Mouse (Mus musculus): ENCODE measurements at regions not wholly inside any gene's neighbourhood (a gene's known extent, or its start where the extent isn't known, plus 50 kb on each side); places are given as distances from the start of the nearest gene placed in this dataset.

DNA sequence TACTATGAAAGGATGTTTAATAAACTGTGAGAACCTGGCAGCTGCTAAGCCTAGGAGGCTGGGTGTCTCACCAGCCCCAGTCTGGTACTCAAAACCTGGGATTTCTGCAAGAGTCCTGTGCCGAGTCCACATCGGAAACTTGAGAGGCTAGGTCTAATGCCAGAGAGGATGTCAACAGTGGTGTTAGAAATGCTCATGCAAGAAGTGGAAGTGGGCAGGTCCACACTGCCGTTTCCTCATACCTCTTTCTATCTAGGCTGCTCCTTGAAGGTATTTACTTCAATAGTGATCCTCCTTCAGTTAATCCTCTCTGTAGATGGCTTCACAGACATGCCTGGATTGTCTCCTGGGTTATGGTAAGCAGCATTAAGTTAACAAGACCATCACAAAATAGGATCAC, 168.6 kb upstream of the Far2 start:
- H3K4me1 ChIP-seq (ENCODE audit: control insufficient read depth, insufficient read depth, low read length) = no peaks in the 10 kb centered on the region
- no peak overlapping the region for H3K4me3 ChIP-seq (replicated peaks; ENCODE audit: low read depth, low read length)
- no peaks in the 10 kb centered on the region for H3K9me3 ChIP-seq (ENCODE audit: control insufficient read depth, low read length)
- no peaks in the 10 kb centered on the region for H3K36me3 ChIP-seq (ENCODE audit: control insufficient read depth, insufficient read depth, low read length)
- ATAC-seq (ENCODE audit: low FRiP score, low TSS enrichment) (no peak), DNase-seq (no peak)
- H3K4me2 ChIP-seq (ENCODE audit: low read length) = no peak overlapping the region
- no peak overlapping the region for H3K27ac ChIP-seq (replicated peaks; ENCODE audit: low read depth, low read length)
- WGBS = 82% methylated on average over 3 of the region's 3 CpGs
- no peak overlapping the region for H3K9ac ChIP-seq (replicated peaks; ENCODE audit: low read length)
- H3K27me3 ChIP-seq (ENCODE audit: control insufficient read depth, insufficient read depth, low read length) = no peaks in the 10 kb centered on the region

DNA sequence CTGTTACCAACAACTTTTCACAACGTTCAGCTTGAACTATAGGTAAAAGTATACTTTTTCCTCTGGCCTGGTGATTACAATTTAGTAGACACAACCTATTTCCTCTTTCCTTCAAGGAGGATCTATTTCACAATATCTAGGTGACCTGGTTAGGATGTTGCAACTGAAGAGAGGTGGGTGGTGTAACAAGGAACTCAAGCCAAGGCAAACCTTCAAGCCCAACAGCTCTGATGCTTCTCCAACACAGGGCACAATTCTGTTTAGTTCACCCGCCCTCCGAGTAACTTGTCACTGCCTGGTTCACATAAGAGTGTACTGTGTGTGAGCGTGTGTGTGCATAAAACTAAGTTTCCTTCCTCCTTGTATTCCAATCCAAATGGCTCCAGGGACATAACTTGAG, 161.2 kb upstream of the Far2 start:
- 91% methylated on average over 4 of the region's 4 CpGs for WGBS
- Histone ChIP-seq H3K9ac (replicated peaks; ENCODE audit: low read length) (no peak overlapping the region), H3K4me1 (ENCODE audit: control insufficient read depth, insufficient read depth, low read length) (no peaks in the 10 kb centered on the region), H3K36me3 (ENCODE audit: control insufficient read depth, insufficient read depth, low read length) (no peaks in the 10 kb centered on the region), H3K27ac (replicated peaks; ENCODE audit: low read depth, low read length) (no peak overlapping the region), H3K4me3 (replicated peaks; ENCODE audit: low read depth, low read length) (no peak overlapping the region), H3K4me2 (ENCODE audit: low read length) (no peak overlapping the region), H3K9me3 (ENCODE audit: control insufficient read depth, low read length) (no peaks in the 10 kb centered on the region), H3K27me3 (ENCODE audit: control insufficient read depth, insufficient read depth, low read length) (no peaks in the 10 kb centered on the region)
- ATAC-seq (ENCODE audit: low FRiP score, low TSS enrichment) = no peak
- no peak for DNase-seq

DNA sequence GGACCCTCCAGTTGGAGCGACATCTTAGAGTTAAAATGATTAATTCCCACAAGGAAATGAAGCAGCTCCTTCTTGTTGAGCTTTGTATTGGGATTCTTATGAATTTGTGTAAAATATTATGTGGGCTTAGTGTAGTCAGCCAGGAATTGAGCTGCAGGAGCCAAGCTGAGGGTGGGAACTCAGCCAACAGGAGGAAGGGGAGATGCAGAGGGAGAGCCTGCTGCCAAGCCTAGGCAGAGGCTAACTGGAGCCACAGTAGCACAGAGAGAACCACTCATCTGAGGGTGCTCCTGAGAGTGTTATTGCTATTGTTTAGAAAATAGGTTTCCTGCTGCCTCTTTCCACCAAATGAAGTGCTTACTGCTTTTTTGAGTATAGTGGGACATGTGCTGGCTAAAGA, 127.4 kb upstream of the Far2 start:
- no peaks in the 10 kb centered on the region for H3K9me3 ChIP-seq (ENCODE audit: control insufficient read depth, low read length)
- no peaks in the 10 kb centered on the region for H3K27me3 ChIP-seq (ENCODE audit: control insufficient read depth, insufficient read depth, low read length)
- H3K4me3 ChIP-seq (replicated peaks; ENCODE audit: low read depth, low read length) = no peak overlapping the region
- DNase-seq = peak; percentile 29
- 69% methylated on average over 1 of the region's 1 CpGs for WGBS
- no peak overlapping the region for H3K27ac ChIP-seq (replicated peaks; ENCODE audit: low read depth, low read length)
- H3K36me3 ChIP-seq (ENCODE audit: control insufficient read depth, insufficient read depth, low read length) = no peaks in the 10 kb centered on the region
- H3K4me1 ChIP-seq (ENCODE audit: control insufficient read depth, insufficient read depth, low read length) = no peaks in the 10 kb centered on the region
- H3K4me2 ChIP-seq (ENCODE audit: low read length) = no peak overlapping the region
- no peak for ATAC-seq (ENCODE audit: low FRiP score, low TSS enrichment)
- no peak overlapping the region for H3K9ac ChIP-seq (replicated peaks; ENCODE audit: low read length)

DNA sequence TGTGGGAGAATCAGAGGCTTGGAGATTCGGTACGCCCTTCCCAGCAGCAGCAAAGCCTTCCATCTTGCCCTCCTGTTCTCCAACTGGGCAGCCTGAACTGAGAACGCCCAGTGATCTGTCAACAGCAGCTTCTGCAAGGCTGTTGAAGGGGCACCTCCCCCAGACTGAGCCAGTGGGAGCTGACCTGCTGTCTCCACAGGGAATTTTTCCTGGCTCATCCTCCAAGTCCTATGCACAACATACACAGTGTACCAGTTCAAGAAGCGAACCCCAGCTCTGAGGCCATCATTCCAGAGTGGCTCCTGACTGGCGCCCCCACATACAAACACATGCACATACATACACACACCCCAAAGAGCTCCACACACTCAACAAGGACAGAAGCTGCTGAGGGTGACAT, 126.0 kb upstream of the Far2 start:
- H3K27me3 ChIP-seq (ENCODE audit: control insufficient read depth, insufficient read depth, low read length) = no peaks in the 10 kb centered on the region
- 80% methylated on average over 5 of the region's 5 CpGs for WGBS
- no peak overlapping the region for H3K9ac ChIP-seq (replicated peaks; ENCODE audit: low read length)
- no peak overlapping the region for H3K27ac ChIP-seq (replicated peaks; ENCODE audit: low read depth, low read length)
- H3K36me3 ChIP-seq (ENCODE audit: control insufficient read depth, insufficient read depth, low read length) = no peaks in the 10 kb centered on the region
- ATAC-seq (ENCODE audit: low FRiP score, low TSS enrichment) (no peak), DNase-seq (no peak)
- H3K9me3 ChIP-seq (ENCODE audit: control insufficient read depth, low read length) = no peaks in the 10 kb centered on the region
- no peak overlapping the region for H3K4me2 ChIP-seq (ENCODE audit: low read length)
- no peak overlapping the region for H3K4me3 ChIP-seq (replicated peaks; ENCODE audit: low read depth, low read length)
- H3K4me1 ChIP-seq (ENCODE audit: control insufficient read depth, insufficient read depth, low read length) = no peaks in the 10 kb centered on the region

DNA sequence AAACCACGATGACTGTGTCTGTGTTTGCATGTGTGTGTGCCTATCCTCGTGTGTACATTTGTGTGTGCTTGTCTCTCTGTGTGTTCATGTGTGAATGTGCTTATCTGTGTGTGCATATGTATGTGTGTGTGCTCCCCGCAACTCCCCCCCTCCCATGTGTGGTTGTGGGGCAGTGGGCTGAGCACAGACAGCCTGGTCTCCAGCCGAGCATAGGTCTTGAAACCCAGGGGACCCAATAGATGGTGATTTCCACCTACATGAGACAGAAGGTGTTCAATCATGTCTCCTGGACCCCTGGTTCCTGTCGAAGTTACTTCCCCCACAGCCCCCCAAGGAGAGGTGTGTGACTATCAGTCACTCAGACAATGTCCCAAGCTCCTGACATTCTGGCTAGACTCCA, 124.6 kb upstream of the Far2 start:
- no peak for DNase-seq

DNA sequence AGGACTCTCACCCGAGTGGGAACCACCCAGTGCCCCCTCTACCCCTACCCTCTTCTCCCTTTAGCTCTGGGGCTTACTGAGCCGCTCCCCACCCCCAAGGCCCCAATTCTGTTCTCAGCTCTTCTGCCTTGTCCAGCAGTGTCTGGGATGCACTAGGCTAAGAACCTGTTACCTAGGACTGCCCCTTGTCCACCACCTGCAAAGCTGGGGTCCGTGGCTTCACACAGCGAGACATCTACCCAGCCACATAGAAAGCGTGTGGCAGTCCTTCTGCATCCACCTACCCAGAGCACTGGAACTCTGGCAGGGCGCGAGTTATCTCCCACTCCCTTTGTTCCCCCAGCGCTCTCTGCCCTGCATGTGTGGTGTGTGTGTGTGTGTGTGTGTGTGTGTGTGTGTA, 123.8 kb upstream of the Far2 start:
- no peaks in the 10 kb centered on the region for H3K27me3 ChIP-seq (ENCODE audit: control insufficient read depth, insufficient read depth, low read length)
- no peak overlapping the region for H3K4me3 ChIP-seq (replicated peaks; ENCODE audit: low read depth, low read length)
- 93% methylated on average over 8 of the region's 8 CpGs for WGBS
- no peaks in the 10 kb centered on the region for H3K36me3 ChIP-seq (ENCODE audit: control insufficient read depth, insufficient read depth, low read length)
- no peak overlapping the region for H3K9ac ChIP-seq (replicated peaks; ENCODE audit: low read length)
- ATAC-seq (ENCODE audit: low FRiP score, low TSS enrichment) = no peak
- H3K27ac ChIP-seq (replicated peaks; ENCODE audit: low read depth, low read length) = no peak overlapping the region
- no peak for DNase-seq
- H3K9me3 ChIP-seq (ENCODE audit: control insufficient read depth, low read length) = no peaks in the 10 kb centered on the region
- no peaks in the 10 kb centered on the region for H3K4me1 ChIP-seq (ENCODE audit: control insufficient read depth, insufficient read depth, low read length)
- no peak overlapping the region for H3K4me2 ChIP-seq (ENCODE audit: low read length)

More for the DNA sequence above, 124.6 kb upstream of the Far2 start:
- Histone ChIP-seq H3K4me3 (replicated peaks; ENCODE audit: low read depth, low read length) (no peak overlapping the region), H3K4me2 (ENCODE audit: low read length) (no peak overlapping the region), H3K27ac (replicated peaks; ENCODE audit: low read depth, low read length) (no peak overlapping the region), H3K4me1 (ENCODE audit: control insufficient read depth, insufficient read depth, low read length) (no peaks in the 10 kb centered on the region), H3K27me3 (ENCODE audit: control insufficient read depth, insufficient read depth, low read length) (no peaks in the 10 kb centered on the region), H3K36me3 (ENCODE audit: control insufficient read depth, insufficient read depth, low read length) (no peaks in the 10 kb centered on the region), H3K9me3 (ENCODE audit: control insufficient read depth, low read length) (no peaks in the 10 kb centered on the region), H3K9ac (replicated peaks; ENCODE audit: low read length) (no peak overlapping the region)
- WGBS = 79% methylated on average over 5 of the region's 5 CpGs
- no peak for ATAC-seq (ENCODE audit: low FRiP score, low TSS enrichment)

DNA sequence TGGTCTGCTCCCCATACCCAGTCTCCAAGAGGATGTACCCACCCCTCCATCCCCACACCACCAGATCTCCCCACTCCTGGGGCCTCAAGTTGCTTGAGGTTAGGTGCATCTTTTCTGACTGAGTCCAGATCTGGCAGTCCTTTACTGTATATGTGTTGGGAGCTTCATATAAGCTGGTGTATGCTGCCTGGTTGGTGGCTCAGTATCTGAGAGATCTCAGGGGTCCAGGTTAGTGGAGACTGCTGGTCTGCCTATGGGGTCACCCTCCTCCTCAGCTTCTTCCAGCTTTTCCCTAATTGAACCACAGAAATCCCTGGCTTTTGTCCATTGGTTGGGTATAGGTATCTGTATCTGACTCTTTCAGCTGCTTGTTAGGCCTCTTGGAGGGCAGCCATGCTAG, 118.1 kb upstream of the Far2 start:
- no peak for ATAC-seq (ENCODE audit: low FRiP score, low TSS enrichment)
- no peak overlapping the region for H3K9ac ChIP-seq (replicated peaks; ENCODE audit: low read length)
- DNase-seq = no peak
- H3K9me3 ChIP-seq (ENCODE audit: control insufficient read depth, low read length) = no peaks in the 10 kb centered on the region
- H3K36me3 ChIP-seq (ENCODE audit: control insufficient read depth, insufficient read depth, low read length) = no peaks in the 10 kb centered on the region
- H3K4me3 ChIP-seq (replicated peaks; ENCODE audit: low read depth, low read length) = no peak overlapping the region
- no peak overlapping the region for H3K4me2 ChIP-seq (ENCODE audit: low read length)
- H3K27me3 ChIP-seq (ENCODE audit: control insufficient read depth, insufficient read depth, low read length) = no peaks in the 10 kb centered on the region
- no peaks in the 10 kb centered on the region for H3K4me1 ChIP-seq (ENCODE audit: control insufficient read depth, insufficient read depth, low read length)
- no peak overlapping the region for H3K27ac ChIP-seq (replicated peaks; ENCODE audit: low read depth, low read length)

DNA sequence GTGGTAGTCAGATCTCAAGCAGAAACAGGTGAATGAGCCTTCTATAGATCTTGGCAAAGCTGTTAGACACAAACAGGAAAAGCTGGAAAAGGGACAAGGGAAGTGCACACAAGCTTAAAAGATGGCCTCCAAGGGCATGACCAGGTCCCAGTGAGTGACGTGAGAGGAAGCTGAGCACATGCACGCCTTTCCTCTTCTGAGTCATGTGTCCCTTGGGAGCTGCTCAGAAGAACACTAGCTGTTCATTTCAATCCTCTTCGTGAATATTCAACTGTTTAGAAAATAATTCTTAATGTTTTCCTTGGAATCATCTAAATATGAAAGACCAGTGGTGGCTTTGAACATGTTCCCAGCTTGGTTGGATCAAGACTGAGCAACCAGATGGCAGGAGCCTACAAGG, 103.0 kb upstream of the Far2 start:
- no peak for ATAC-seq (ENCODE audit: low FRiP score, low TSS enrichment)
- Histone ChIP-seq H3K36me3 (ENCODE audit: control insufficient read depth, insufficient read depth, low read length) (no peaks in the 10 kb centered on the region), H3K4me2 (ENCODE audit: low read length) (no peak overlapping the region), H3K27ac (replicated peaks; ENCODE audit: low read depth, low read length) (no peak overlapping the region), H3K27me3 (ENCODE audit: control insufficient read depth, insufficient read depth, low read length) (no peaks in the 10 kb centered on the region), H3K4me3 (replicated peaks; ENCODE audit: low read depth, low read length) (no peak overlapping the region), H3K4me1 (ENCODE audit: control insufficient read depth, insufficient read depth, low read length) (no peaks in the 10 kb centered on the region), H3K9ac (replicated peaks; ENCODE audit: low read length) (no peak overlapping the region), H3K9me3 (ENCODE audit: control insufficient read depth, low read length) (no peaks in the 10 kb centered on the region)
- WGBS = 79% methylated on average over 3 of the region's 3 CpGs
- no peak for DNase-seq

DNA sequence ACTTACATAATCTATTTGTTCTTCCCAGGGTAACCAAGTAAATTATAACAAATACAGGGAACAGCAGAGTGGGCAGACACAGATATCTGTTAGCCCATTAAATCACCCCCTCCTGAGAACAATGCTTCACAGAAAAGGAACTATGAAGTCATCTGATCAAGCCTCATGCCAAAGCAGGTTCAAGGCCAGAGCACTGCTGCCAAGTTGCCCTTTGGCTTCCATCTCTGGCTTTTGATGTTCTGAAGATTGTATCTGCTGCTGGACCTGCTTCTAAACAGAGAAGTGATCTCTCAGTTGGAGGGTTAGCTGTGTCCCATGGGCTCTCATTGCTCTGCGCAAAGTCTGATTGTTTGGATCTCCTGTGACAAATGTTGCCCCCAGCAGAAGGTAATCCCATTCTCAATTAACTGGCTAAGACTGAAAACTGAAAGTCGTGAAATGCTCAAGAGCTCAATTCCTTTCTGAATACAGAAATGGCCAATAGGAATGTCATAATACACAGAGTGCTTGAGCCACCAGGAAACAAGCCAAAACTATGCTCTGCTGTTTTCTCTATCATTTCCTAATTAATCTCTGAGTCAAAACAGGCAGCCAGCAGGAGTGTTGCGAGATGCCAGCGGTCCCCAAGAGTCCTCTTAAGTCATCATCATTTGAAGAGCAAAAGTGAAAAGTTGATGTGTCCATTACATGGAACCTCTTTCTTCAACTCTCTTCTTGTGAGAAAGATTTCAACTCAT, 102.0 kb upstream of the Far2 start:
- no peaks in the 10 kb centered on the region for H3K36me3 ChIP-seq (ENCODE audit: control insufficient read depth, insufficient read depth, low read length)
- WGBS = 87% methylated on average over 4 of the region's 4 CpGs
- no peaks in the 10 kb centered on the region for H3K27me3 ChIP-seq (ENCODE audit: control insufficient read depth, insufficient read depth, low read length)
- no peaks in the 10 kb centered on the region for H3K4me1 ChIP-seq (ENCODE audit: control insufficient read depth, insufficient read depth, low read length)
- DNase-seq (no peak), ATAC-seq (ENCODE audit: low FRiP score, low TSS enrichment) (no peak)
- H3K27ac ChIP-seq (replicated peaks; ENCODE audit: low read depth, low read length) = no peak overlapping the region
- no peaks in the 10 kb centered on the region for H3K9me3 ChIP-seq (ENCODE audit: control insufficient read depth, low read length)
- no peak overlapping the region for H3K4me3 ChIP-seq (replicated peaks; ENCODE audit: low read depth, low read length)
- no peak overlapping the region for H3K9ac ChIP-seq (replicated peaks; ENCODE audit: low read length)
- H3K4me2 ChIP-seq (ENCODE audit: low read length) = no peak overlapping the region

Data from midbrain, embryonic 14.5 days (tissue).